In the genomic region with DNA sequence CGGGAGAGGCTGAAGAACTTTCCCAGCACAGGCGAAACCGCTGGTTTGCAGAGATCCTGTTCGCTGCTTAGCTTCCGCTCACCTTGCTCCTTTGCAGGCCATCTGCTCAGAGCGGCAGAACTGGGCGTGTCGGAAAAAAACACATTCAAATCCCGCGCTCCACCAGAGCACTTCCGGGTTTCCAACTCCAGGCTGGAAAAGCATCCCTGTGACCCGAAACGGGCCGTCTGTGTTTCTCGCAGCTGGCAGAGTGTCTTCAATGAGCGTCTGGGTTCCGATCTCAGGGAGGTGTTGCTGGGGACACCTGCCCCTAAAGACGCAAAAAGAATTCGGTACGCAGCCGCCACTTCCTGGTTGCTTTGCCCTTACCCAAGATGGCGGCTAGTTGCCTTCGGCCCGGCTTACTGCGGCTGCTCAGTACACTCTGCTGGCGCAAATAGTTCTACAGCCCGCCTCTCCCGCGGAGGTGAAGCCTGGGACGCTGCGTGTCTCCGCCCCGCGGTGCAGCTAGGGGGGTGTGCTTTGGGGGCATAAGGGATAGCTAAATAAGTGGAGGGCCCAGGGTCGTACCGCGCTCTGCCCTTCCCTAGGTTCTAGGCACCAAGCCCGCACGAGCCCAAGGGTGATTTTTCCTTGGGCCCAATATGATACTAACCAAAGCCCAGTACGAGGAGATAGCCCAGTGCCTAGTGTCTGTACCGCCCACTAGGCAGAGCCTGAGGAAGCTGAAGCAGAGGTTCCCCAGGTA, we compare ENCODE assay signal across 8 mouse cellular contexts. TPM values are rescaled to one million over a fixed set of nuclear protein-coding genes. Genes with fewer than 3 reads are reported as not detected.
DNase-seq lines count a peak whose midpoint lies in the region; ATAC-seq lines count a peak whose summit lies in the region.

A gene (plus strand): TSS at position 476 of the 748 bp plus-strand sequence.

- peak within 1 kb of the TSS; percentile 72 for H3K4me2 ChIP-seq in hindbrain, embryonic 12.5 days (replicated peaks)

- H3K27ac ChIP-seq in hindbrain, embryonic 12.5 days, result peak within 1 kb of the TSS; percentile 67; the same call in 1 of the 2 replicates

- WGBS in hindbrain, embryonic 12.5 days, result under 1% methylated on average over 41 of the region's 41 CpGs

- H3K4me1 ChIP-seq in hindbrain, embryonic 12.5 days, result peaks cover 16% of the 10 kb centered on the region

- peak within 1 kb of the TSS; percentile 71 for H3K9ac ChIP-seq in hindbrain, embryonic 12.5 days

- no peaks in the 10 kb centered on the region for H3K27me3 ChIP-seq in hindbrain, embryonic 12.5 days

- H3K4me3 ChIP-seq in hindbrain, embryonic 12.5 days, result peak within 1 kb of the TSS; percentile 65

- peak; percentile 87 for DNase-seq in Muller cell, postnatal 12 days (ENCODE audit: inconsistent ontology term)
- DNase-seq in cerebellum, adult 9-11 months, result peak; percentile 89
- DNase-seq in frontal cortex, postnatal 10 days (ENCODE audit: low spot score in 2 of 2), result peak; percentile 76 to 86
- DNase-seq in layer of hippocampus, postnatal 14 days (ENCODE audit: low spot score in 2 of 2), result peak; percentile 88 to 89
- DNase-seq in lung, postnatal 14 days, result peak; percentile 91
- peak; percentile 73 for DNase-seq in retina, adult 2 months (ENCODE audit: low read depth, low spot score)
- DNase-seq in thymus, postnatal 36 days, result peak; percentile 90

- H3K9me3 ChIP-seq in hindbrain, embryonic 12.5 days (replicated peaks), result no peaks in the 10 kb centered on the region

- no peaks in the 10 kb centered on the region for H3K36me3 ChIP-seq in hindbrain, embryonic 12.5 days

- peak; percentile 97 for ATAC-seq in hindbrain, embryonic 12.5 days (ENCODE audit: low FRiP score)

RNA-seq across cellular contexts. Expression of the gene that starts here (rescaled TPM):
- 18.9 TPM in 2 replicates for polyA plus RNA-seq in hindbrain, embryonic 12.5 days (2016; fragmentation: Nextera tagmentation; extraction: Ambion mirVana)
- 1 to 10 TPM; 4.1 to 5.5 TPM for total RNA-seq in layer of hippocampus, postnatal 14 days (2021)

Comparison
In these comparisons a context has a peak if more than half of its experiments do, and no peak if none do; other contexts are left out.
1. Peak in every context shown above with its lines: DNase-seq, ATAC-seq, H3K4me3 ChIP-seq and H3K27ac ChIP-seq.